Mouse (Mus musculus): ENCODE results near the gene Kcnab1. TPM values are rescaled to one million over a fixed set of nuclear protein-coding genes. Genes with fewer than 3 reads are reported as not detected.
"Not testable (repeated sequence)": the region's sequence is repeated elsewhere in the genome, so short reads cannot be mapped to it uniquely, and the experiment has no call there.

Kcnab1 gene
- polyA plus RNA-seq, 1 experiment from 2014 or later: 0.33 TPM

GRCm38 (mm10) chr3:65373594-65374182 lies 264.5 kb downstream of the Kcnab1 start:
- H3K27me3 ChIP-seq: no peaks in the 10 kb centered on the region
- H3K4me2 ChIP-seq: no peak overlapping the region
- no peak overlapping the region for H3K9ac ChIP-seq
- H3K4me3 ChIP-seq (replicated peaks): no peak overlapping the region
- no peaks in the 10 kb centered on the region for H3K4me1 ChIP-seq (replicated peaks)
- 73% methylated on average over 5 of the region's 5 CpGs for WGBS (ENCODE audit: insufficient replicate concordance)
- H3K9me3 ChIP-seq (replicated peaks): no peaks in the 10 kb centered on the region
- peaks cover 28% of the 10 kb centered on the region for H3K36me3 ChIP-seq (replicated peaks)
- no peak for ATAC-seq (ENCODE audit: insufficient read depth)
- H3K27ac ChIP-seq (replicated peaks): no peak overlapping the region

- H3K9me3 ChIP-seq (replicated peaks): no peaks in the 10 kb centered on the region
- WGBS (ENCODE audit: insufficient replicate concordance): 61% methylated on average over 3 of the region's 3 CpGs
These were observed 265.5 kb downstream of the Kcnab1 start for GRCm38 (mm10) chr3:65374729-65375128.

GRCm38 (mm10) chr3:65378724-65379123 lies 269.5 kb downstream of the Kcnab1 start:
- Histone ChIP-seq H3K27ac (replicated peaks) (no peak overlapping the region), H3K4me1 (replicated peaks) (no peaks in the 10 kb centered on the region), H3K27me3 (no peaks in the 10 kb centered on the region), H3K4me3 (replicated peaks) (no peak overlapping the region), H3K36me3 (replicated peaks) (peaks cover 57% of the 10 kb centered on the region), H3K9me3 (replicated peaks) (no peaks in the 10 kb centered on the region), H3K4me2 (no peak overlapping the region), H3K9ac (no peak overlapping the region)
- ATAC-seq (ENCODE audit: insufficient read depth): no peak

More at GRCm38 (mm10) chr3:65374729-65375128, 265.5 kb downstream of the Kcnab1 start:
- Histone ChIP-seq H3K27me3 (no peaks in the 10 kb centered on the region), H3K4me2 (no peak overlapping the region), H3K36me3 (replicated peaks) (peaks cover 35% of the 10 kb centered on the region), H3K4me1 (replicated peaks) (no peaks in the 10 kb centered on the region), H3K4me3 (replicated peaks) (no peak overlapping the region), H3K9ac (no peak overlapping the region), H3K27ac (replicated peaks) (no peak overlapping the region)
- no peak for ATAC-seq (ENCODE audit: insufficient read depth)

GRCm38 (mm10) chr3:65379884-65380539 lies 270.8 kb downstream of the Kcnab1 start:
- Histone ChIP-seq H3K4me1 (replicated peaks) (no peaks in the 10 kb centered on the region), H3K27ac (replicated peaks) (no peak overlapping the region), H3K36me3 (replicated peaks) (peaks cover 68% of the 10 kb centered on the region), H3K4me2 (no peak overlapping the region), H3K9me3 (replicated peaks) (no peaks in the 10 kb centered on the region), H3K9ac (no peak overlapping the region), H3K27me3 (no peaks in the 10 kb centered on the region), H3K4me3 (replicated peaks) (no peak overlapping the region)
- no peak for ATAC-seq (ENCODE audit: insufficient read depth)
- WGBS (ENCODE audit: insufficient replicate concordance): 49% methylated on average over 4 of the region's 4 CpGs

- Histone ChIP-seq H3K4me3 (replicated peaks) (no peak overlapping the region), H3K36me3 (replicated peaks) (peaks cover 74% of the 10 kb centered on the region), H3K4me2 (no peak overlapping the region), H3K4me1 (replicated peaks) (no peaks in the 10 kb centered on the region), H3K27ac (replicated peaks) (no peak overlapping the region), H3K9me3 (replicated peaks) (no peaks in the 10 kb centered on the region), H3K9ac (no peak overlapping the region), H3K27me3 (no peaks in the 10 kb centered on the region)
- 82% methylated on average over 4 of the region's 4 CpGs for WGBS (ENCODE audit: insufficient replicate concordance)
- no peak for ATAC-seq (ENCODE audit: insufficient read depth)
These were observed 271.9 kb downstream of the Kcnab1 start for GRCm38 (mm10) chr3:65381094-65381493.

GRCm38 (mm10) chr3:65384431-65384830 lies 275.2 kb downstream of the Kcnab1 start:
- Histone ChIP-seq H3K4me1 (replicated peaks) (0 out of 2 replicates have a peak, but pooled peaks cover 4% of the 10 kb centered on the region), H3K27me3 (no peaks in the 10 kb centered on the region), H3K9me3 (replicated peaks) (no peaks in the 10 kb centered on the region), H3K4me2 (no peak overlapping the region), H3K27ac (replicated peaks) (no peak overlapping the region), H3K36me3 (replicated peaks) (peaks cover 82% of the 10 kb centered on the region), H3K9ac (no peak overlapping the region), H3K4me3 (replicated peaks) (no peak overlapping the region)
- WGBS (ENCODE audit: insufficient replicate concordance): 76% methylated on average over 3 of the region's 3 CpGs
- no peak for ATAC-seq (ENCODE audit: insufficient read depth)

- Histone ChIP-seq H3K4me2 (no peak overlapping the region), H3K36me3 (replicated peaks) (peaks cover 79% of the 10 kb centered on the region), H3K27me3 (no peaks in the 10 kb centered on the region), H3K4me3 (replicated peaks) (no peak overlapping the region), H3K9ac (no peak overlapping the region), H3K27ac (replicated peaks) (no peak overlapping the region), H3K4me1 (replicated peaks) (0 out of 2 replicates have a peak, but pooled peaks cover 4% of the 10 kb centered on the region), H3K9me3 (replicated peaks) (no peaks in the 10 kb centered on the region)
- no peak for ATAC-seq (ENCODE audit: insufficient read depth)
These were observed 276.6 kb downstream of the Kcnab1 start for GRCm38 (mm10) chr3:65385771-65386170.

- H3K4me2 ChIP-seq: peak overlapping the region; percentile 79
- peak overlapping the region; percentile 89 for H3K4me3 ChIP-seq (replicated peaks)
- H3K9me3 ChIP-seq (replicated peaks): no peaks in the 10 kb centered on the region
- H3K27me3 ChIP-seq: no peaks in the 10 kb centered on the region
- H3K4me1 ChIP-seq (replicated peaks): 0 out of 2 replicates have a peak, but pooled peaks cover 16% of the 10 kb centered on the region
- H3K27ac ChIP-seq (replicated peaks): peak overlapping the region; percentile 80; the same call in 1 of the 2 replicates
- H3K36me3 ChIP-seq (replicated peaks): peaks cover 32% of the 10 kb centered on the region
- H3K9ac ChIP-seq: peak overlapping the region; percentile 88
- no peak for ATAC-seq (ENCODE audit: insufficient read depth)
- 37% methylated on average over 6 of the region's 6 CpGs for WGBS (ENCODE audit: insufficient replicate concordance)
These were observed 282.1 kb downstream of the Kcnab1 start for GRCm38 (mm10) chr3:65391222-65391783.

- peak; percentile 72 for ATAC-seq (ENCODE audit: insufficient read depth)
- H3K4me1 ChIP-seq (replicated peaks): 0 out of 2 replicates have a peak, but pooled peaks cover 16% of the 10 kb centered on the region
- peak overlapping the region; percentile 79 for H3K4me2 ChIP-seq
- H3K9ac ChIP-seq: peak overlapping the region; percentile 88
- H3K36me3 ChIP-seq (replicated peaks): peaks cover 26% of the 10 kb centered on the region
- H3K4me3 ChIP-seq (replicated peaks): peak overlapping the region; percentile 89
- no peaks in the 10 kb centered on the region for H3K27me3 ChIP-seq
- WGBS (ENCODE audit: insufficient replicate concordance): under 1% methylated on average over 37 of the region's 37 CpGs
- H3K9me3 ChIP-seq (replicated peaks): no peaks in the 10 kb centered on the region
- H3K27ac ChIP-seq (replicated peaks): peak overlapping the region; percentile 80
These were observed 282.7 kb downstream of the Kcnab1 start for GRCm38 (mm10) chr3:65391784-65392420.

GRCm38 (mm10) chr3:65392421-65392817 lies 283.2 kb downstream of the Kcnab1 start, which contains the start of gene Ssr3:
Gene Ssr3 (minus strand): TSS chr3:65392623.
- ATAC-seq (ENCODE audit: insufficient read depth): peak; percentile 98
- Histone ChIP-seq H3K4me3 (replicated peaks) (peak within 1 kb of the TSS; percentile 89), H3K9me3 (replicated peaks) (no peaks in the 10 kb centered on the region), H3K27me3 (no peaks in the 10 kb centered on the region), H3K36me3 (replicated peaks) (peaks cover 21% of the 10 kb centered on the region), H3K4me1 (replicated peaks) (0 out of 2 replicates have a peak, but pooled peaks cover 14% of the 10 kb centered on the region), H3K4me2 (peak within 1 kb of the TSS; percentile 79), H3K9ac (peak within 1 kb of the TSS; percentile 88), H3K27ac (replicated peaks) (peak within 1 kb of the TSS; percentile 80)
- under 1% methylated on average over 36 of the region's 36 CpGs for WGBS (ENCODE audit: insufficient replicate concordance)

- H3K4me3 ChIP-seq (replicated peaks); H3K9me3 ChIP-seq (replicated peaks); H3K27me3 ChIP-seq; H3K4me2 ChIP-seq; H3K9ac ChIP-seq; ATAC-seq (ENCODE audit: insufficient read depth); H3K27ac ChIP-seq (replicated peaks); H3K36me3 ChIP-seq (replicated peaks): not testable (repeated sequence)
- 85% methylated on average over 1 of the region's 1 CpGs for WGBS (ENCODE audit: insufficient replicate concordance)
- H3K4me1 ChIP-seq (replicated peaks): 0 out of 2 replicates have a peak, but pooled peaks cover 12% of the 10 kb centered on the region
These were observed 285.9 kb downstream of the Kcnab1 start for GRCm38 (mm10) chr3:65395111-65395510.
